Mouse (Mus musculus) testis, adult 2 months (tissue): ENCODE measurements around the gene Gdf7. TPM values are rescaled to one million over a fixed set of nuclear protein-coding genes. Genes with fewer than 3 reads are reported as not detected.
A peak's percentile ranks its signal among the peaks of the same experiment; 100 is the strongest.

ENCODE experiments used
- H3K27ac ChIP-seq: fragments of 200-500 bp; 2 replicates; pipeline ENCODE4 v1.5.1; 2012; ENCODE audit warnings: low read depth, low read length; ENCODE audit not compliant: control insufficient read depth, insufficient read depth
- H3K27me3 ChIP-seq: fragments of 200-500 bp; 2 replicates; pipeline ENCODE4 v1.6.1; 2012; ENCODE audit warnings: mild to moderate bottlenecking, low read length, moderate library complexity; ENCODE audit not compliant: control insufficient read depth, insufficient read depth
- H3K36me3 ChIP-seq: fragments of 200-500 bp; 2 replicates; pipeline ENCODE4 v1.6.1; 2012; ENCODE audit warnings: mild to moderate bottlenecking, low read length; ENCODE audit not compliant: control insufficient read depth, insufficient read depth
- H3K4me1 ChIP-seq: fragments of 200-500 bp; 2 replicates; pipeline ENCODE4 v1.6.1; 2012; ENCODE audit warnings: low read length; ENCODE audit not compliant: control insufficient read depth, insufficient read depth
- H3K4me3 ChIP-seq: fragments of 200-500 bp; 2 replicates; pipeline ENCODE4 v1.5.1; 2012; ENCODE audit warnings: low read depth, mild to moderate bottlenecking, low read length, moderate library complexity, mixed read lengths; ENCODE audit not compliant: control insufficient read depth
- CTCF ChIP-seq: fragments of 200-500 bp; IDR thresholded peaks from 2 replicates; pipeline ENCODE4 v1.5.1; 2012; ENCODE audit warnings: low read depth, mild to moderate bottlenecking, inconsistent platforms, low read length, moderate library complexity; ENCODE audit not compliant: control insufficient read depth, insufficient read depth, insufficient replicate concordance
- POLR2A ChIP-seq: fragments of 200-500 bp; IDR thresholded peaks from 2 replicates; pipeline ENCODE4 v1.6.1; 2012; ENCODE audit warnings: low read depth, mild to moderate bottlenecking, inconsistent platforms, low read length, moderate library complexity; ENCODE audit not compliant: control insufficient read depth
- polyA plus RNA-seq: library from polyadenylated mRNA; depleted of rRNA; stranded (reverse); fragments of >200 nt; gene quantifications from 2 replicates; pipeline ENCODE4 v1.2.3, GENCODE M21; 2012

The Gdf7 gene
- polyA plus RNA-seq, 1 experiment, result 0.06 TPM

DNA sequence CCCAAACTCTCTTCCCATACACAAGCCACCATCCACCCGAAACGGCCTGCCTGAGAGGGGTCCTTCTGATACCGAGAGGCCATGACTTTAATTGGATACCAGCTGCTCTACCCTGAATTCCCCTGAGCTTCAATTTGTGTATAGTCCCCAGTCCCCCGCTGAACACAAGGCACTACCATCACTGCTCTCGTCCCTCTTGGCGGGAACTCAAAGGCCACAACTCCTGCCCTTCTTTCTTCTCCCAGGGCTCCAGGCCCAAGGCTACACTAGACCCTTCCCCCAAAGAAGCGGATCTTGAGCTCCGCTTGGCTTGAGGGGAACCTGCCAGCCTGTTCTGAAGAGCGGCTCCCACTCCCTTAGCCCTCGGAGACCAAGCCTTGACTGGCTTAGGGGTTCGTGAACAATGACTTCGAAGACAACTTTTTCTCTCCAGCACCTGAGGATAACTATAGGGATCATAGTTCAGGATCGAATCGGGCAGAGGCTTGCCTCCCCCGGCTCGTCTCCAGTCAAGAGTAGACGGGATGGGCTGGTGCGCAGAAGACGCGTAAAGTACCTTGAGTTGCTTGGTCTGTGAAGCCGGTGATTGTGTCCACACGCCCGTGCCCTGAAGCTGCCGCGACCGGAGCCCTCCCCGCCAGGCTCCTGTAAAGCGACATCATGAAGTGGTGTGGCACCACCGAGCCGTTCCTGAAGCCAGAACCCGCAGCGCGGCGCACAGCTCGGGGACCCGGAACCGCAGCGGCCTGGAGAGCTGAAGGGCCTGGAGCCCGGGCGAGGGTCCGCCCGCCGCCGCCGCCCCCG is 541 bp downstream of the Gdf7 start:
- Histone ChIP-seq H3K27ac (no peak overlapping the region), H3K27me3 (peaks cover 5% of the 10 kb centered on the region), H3K4me3 (no peak overlapping the region; the same call in 1 of the 2 replicates), H3K36me3 (no peaks in the 10 kb centered on the region), H3K4me1 (peaks cover 18% of the 10 kb centered on the region)
- no peak for TF ChIP-seq CTCF
- no peak for TF ChIP-seq POLR2A

GRCm38 (mm10) chr12:8300521-8300920 is 1.2 kb downstream of the Gdf7 start:
- TF ChIP-seq CTCF (no peak), POLR2A (no peak)
- H3K36me3 ChIP-seq, result no peaks in the 10 kb centered on the region
- H3K4me1 ChIP-seq, result peaks cover 17% of the 10 kb centered on the region
- H3K27ac ChIP-seq, result no peak overlapping the region
- no peak overlapping the region for H3K4me3 ChIP-seq
- H3K27me3 ChIP-seq, result peaks cover 5% of the 10 kb centered on the region

GRCm38 (mm10) chr12:8300111-8300480 is 1.7 kb downstream of the Gdf7 start:
- Histone ChIP-seq H3K4me3 (no peak overlapping the region), H3K27ac (no peak overlapping the region), H3K36me3 (no peaks in the 10 kb centered on the region), H3K4me1 (peaks cover 17% of the 10 kb centered on the region), H3K27me3 (peaks cover 5% of the 10 kb centered on the region)
- no peak for TF ChIP-seq POLR2A

GRCm38 (mm10) chr12:8299143-8300110 is 2.3 kb downstream of the Gdf7 start:
- Histone ChIP-seq H3K4me1 (peaks cover 17% of the 10 kb centered on the region), H3K27ac (no peak overlapping the region), H3K36me3 (no peaks in the 10 kb centered on the region), H3K27me3 (peaks cover 5% of the 10 kb centered on the region), H3K4me3 (no peak overlapping the region)
- TF ChIP-seq POLR2A (no peak), CTCF (no peak)

DNA sequence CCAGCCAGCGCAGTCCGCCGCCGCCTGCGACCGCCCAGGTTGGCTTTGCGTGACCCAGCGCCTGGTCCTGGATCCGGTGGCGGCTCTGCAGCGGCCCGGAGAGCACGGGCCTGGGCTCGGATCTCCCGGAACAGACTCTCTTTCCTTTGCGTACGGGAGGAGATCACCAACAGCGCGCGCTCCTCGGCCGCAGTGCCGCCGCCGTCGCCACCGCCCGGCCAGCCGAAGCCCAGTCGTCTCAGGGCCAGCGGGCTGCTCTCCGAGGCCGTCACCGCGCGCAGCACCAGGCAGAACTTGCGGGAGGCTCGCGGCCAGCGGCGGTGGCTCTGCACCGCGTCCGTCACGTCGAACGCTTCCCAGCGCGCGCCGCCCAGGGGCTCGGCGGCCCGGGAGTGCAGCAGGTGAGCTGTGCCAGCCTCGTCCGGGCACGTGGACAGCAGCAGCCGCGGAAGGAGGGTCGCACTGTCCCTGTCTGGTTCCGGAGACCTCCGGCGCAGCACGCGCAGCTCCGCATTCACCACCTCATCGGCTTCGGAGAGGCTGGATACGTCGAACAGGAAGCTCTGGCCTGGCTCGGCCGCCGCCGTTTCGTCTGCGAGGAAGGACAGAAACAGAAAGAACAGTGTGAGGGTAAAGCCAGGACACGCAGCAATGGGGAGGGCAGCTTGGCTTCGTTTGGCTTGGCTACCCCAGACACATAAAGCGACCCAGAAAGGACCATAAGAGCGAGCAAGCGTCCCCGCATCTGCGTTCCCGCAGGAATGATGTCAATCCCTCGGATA is 3.2 kb downstream of the Gdf7 start:
- Histone ChIP-seq H3K4me1 (peaks cover 17% of the 10 kb centered on the region), H3K27me3 (peaks cover 5% of the 10 kb centered on the region), H3K36me3 (no peaks in the 10 kb centered on the region), H3K27ac (no peak overlapping the region), H3K4me3 (peak overlapping the region; percentile 16)
- TF ChIP-seq CTCF (no peak), POLR2A (no peak)

DNA sequence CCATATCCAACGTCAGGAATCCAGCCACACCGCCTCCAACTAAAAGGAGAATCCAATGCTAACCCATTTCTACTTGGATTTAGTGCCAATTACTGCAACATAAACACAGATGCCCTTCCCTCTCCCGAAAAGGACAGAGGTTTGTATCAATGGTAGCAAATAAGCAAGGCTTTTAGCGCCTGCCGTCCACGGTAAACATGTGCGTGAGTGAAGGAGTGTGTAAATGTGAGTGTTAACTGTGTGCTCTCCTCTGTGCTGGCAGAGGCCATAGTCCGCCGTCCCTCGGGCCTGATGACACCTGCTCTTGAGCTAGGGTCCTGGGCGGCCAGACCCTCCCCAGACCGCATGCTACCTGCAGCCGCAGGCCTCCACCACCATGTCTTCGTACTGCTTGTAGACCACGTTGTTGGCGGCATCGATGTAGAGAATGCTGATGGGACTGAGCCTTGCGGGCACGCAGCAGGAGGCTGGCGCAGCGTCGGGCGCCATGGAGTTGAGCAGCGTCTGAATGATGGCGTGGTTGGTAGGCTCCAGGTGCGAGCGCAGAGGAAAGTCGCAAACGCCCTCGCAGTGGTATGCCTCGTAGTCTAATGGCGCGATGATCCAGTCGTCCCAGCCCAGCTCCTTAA is 4.1 kb downstream of the Gdf7 start:
- TF ChIP-seq POLR2A, result no peak
- Histone ChIP-seq H3K27ac (no peak overlapping the region), H3K4me3 (peak overlapping the region; percentile 53)

More for the DNA sequence above, 4.1 kb downstream of the Gdf7 start:
- Histone ChIP-seq H3K4me1 (peaks cover 17% of the 10 kb centered on the region), H3K27me3 (peaks cover 5% of the 10 kb centered on the region), H3K36me3 (no peaks in the 10 kb centered on the region)
